Mouse (Mus musculus) hindbrain, embryonic 15.5 days (tissue): Measurements from ENCODE around the gene Top2a. TPM values are rescaled to one million over a fixed set of nuclear protein-coding genes. Genes with fewer than 3 reads are reported as not detected.

ENCODE experiments used
- ATAC-seq: fragments of 200-750 bp; cut with Nextera tagmentation; 2 replicates; pipeline ENCODE4 v1.8.0; 2017; ENCODE audit warnings: low read depth, moderate number of reproducible peaks, moderate TSS enrichment; ENCODE audit not compliant: low FRiP score
- H3K27ac ChIP-seq: fragments of 300-500 bp; sonication (generic); replicated peaks from 2 replicates; pipeline ENCODE4 v1.5.1; 2015; ENCODE audit warnings: mild to moderate bottlenecking, inconsistent platforms
- H3K27me3 ChIP-seq: fragments of 300-500 bp; sonication (generic); 2 replicates; pipeline ENCODE4 v1.6.1; 2015; ENCODE audit warnings: control low read depth, inconsistent platforms
- H3K36me3 ChIP-seq: fragments of 300-500 bp; sonication (generic); 2 replicates; pipeline ENCODE4 v1.6.1; 2015; ENCODE audit warnings: control low read depth, inconsistent platforms
- H3K4me1 ChIP-seq: fragments of 300-500 bp; sonication (generic); replicated peaks from 2 replicates; pipeline ENCODE4 v1.6.1; 2015; ENCODE audit warnings: control low read depth, inconsistent platforms
- H3K4me2 ChIP-seq: fragments of 300-500 bp; sonication (generic); 2 replicates; pipeline ENCODE4 v1.6.1; 2015; ENCODE audit warnings: moderate library complexity, mild to moderate bottlenecking, inconsistent platforms
- H3K4me3 ChIP-seq: fragments of 300-500 bp; sonication (generic); 2 replicates; pipeline ENCODE4 v1.5.1; 2015; ENCODE audit warnings: mild to moderate bottlenecking, inconsistent platforms
- H3K9ac ChIP-seq: fragments of 300-500 bp; sonication (generic); 2 replicates; pipeline ENCODE4 v1.6.1; 2015; ENCODE audit warnings: inconsistent platforms
- H3K9me3 ChIP-seq: fragments of 300-500 bp; sonication (generic); 2 replicates; pipeline ENCODE4 v1.6.1; 2016; ENCODE audit warnings: control low read depth, inconsistent platforms
- WGBS: fragments of 180-500 bp; shearing (Covaris S2); methylation state at CpG from one replicate; pipeline ENCODE4 v1.1.7; 2015; 5-methylcytosine and 5-hydroxymethylcytosine counted together
- polyA plus RNA-seq: library from polyadenylated mRNA; unstranded; fragments of >200 nt; fragmentation: Nextera tagmentation; extraction: Ambion mirVana; gene quantifications from 2 replicates; pipeline ENCODE4 v1.2.1, GENCODE M21; 2015

Top2a gene
- polyA plus RNA-seq, 1 experiment from 2014 or later = 43.7 TPM

GRCm38 (mm10) chr11:98979356-98979755 lies 44.6 kb downstream of the Top2a start:
- Histone ChIP-seq H3K4me1 (peaks cover 28% of the 10 kb centered on the region), H3K4me2 (no peak overlapping the region), H3K36me3 (no peaks in the 10 kb centered on the region), H3K27ac (no peak overlapping the region), H3K9ac (no peak overlapping the region), H3K9me3 (no peaks in the 10 kb centered on the region), H3K27me3 (no peaks in the 10 kb centered on the region), H3K4me3 (no peak overlapping the region)
- no peak for ATAC-seq
- 81% methylated on average over 5 of the region's 5 CpGs for WGBS

- no peak overlapping the region for H3K9ac ChIP-seq
- no peak overlapping the region for H3K4me2 ChIP-seq
- 52% methylated on average over 15 of the region's 15 CpGs for WGBS
- no peak for ATAC-seq
- no peaks in the 10 kb centered on the region for H3K27me3 ChIP-seq
- peaks cover 25% of the 10 kb centered on the region for H3K4me1 ChIP-seq
- H3K9me3 ChIP-seq = no peaks in the 10 kb centered on the region
- H3K27ac ChIP-seq = no peak overlapping the region
- no peaks in the 10 kb centered on the region for H3K36me3 ChIP-seq
- H3K4me3 ChIP-seq = no peak overlapping the region
These were observed 45.4 kb downstream of the Top2a start for GRCm38 (mm10) chr11:98978526-98979148.

GRCm38 (mm10) chr11:98974871-98975719 lies 48.9 kb downstream of the Top2a start:
- Histone ChIP-seq H3K9me3 (no peaks in the 10 kb centered on the region), H3K36me3 (peaks cover 9% of the 10 kb centered on the region), H3K27me3 (no peaks in the 10 kb centered on the region), H3K9ac (no peak overlapping the region), H3K4me3 (no peak overlapping the region), H3K27ac (no peak overlapping the region), H3K4me1 (peaks cover 16% of the 10 kb centered on the region), H3K4me2 (no peak overlapping the region)
- 46% methylated on average over 5 of the region's 5 CpGs for WGBS
- no peak for ATAC-seq

- Histone ChIP-seq H3K27ac (no peak overlapping the region), H3K9me3 (no peaks in the 10 kb centered on the region), H3K4me1 (peaks cover 25% of the 10 kb centered on the region), H3K4me2 (no peak overlapping the region), H3K4me3 (no peak overlapping the region), H3K9ac (no peak overlapping the region), H3K36me3 (peaks cover 9% of the 10 kb centered on the region), H3K27me3 (no peaks in the 10 kb centered on the region)
- WGBS = 78% methylated on average over 6 of the region's 6 CpGs
- no peak for ATAC-seq
These were observed 49.8 kb downstream of the Top2a start for GRCm38 (mm10) chr11:98974213-98974612.

GRCm38 (mm10) chr11:98973584-98973983 lies 50.4 kb downstream of the Top2a start:
- peaks cover 31% of the 10 kb centered on the region for H3K4me1 ChIP-seq
- H3K9me3 ChIP-seq = no peaks in the 10 kb centered on the region
- H3K36me3 ChIP-seq = peaks cover 9% of the 10 kb centered on the region
- no peak overlapping the region for H3K27ac ChIP-seq
- WGBS = 85% methylated on average over 14 of the region's 14 CpGs
- no peaks in the 10 kb centered on the region for H3K27me3 ChIP-seq
- H3K4me3 ChIP-seq = no peak overlapping the region
- H3K4me2 ChIP-seq = no peak overlapping the region
- no peak for ATAC-seq
- no peak overlapping the region for H3K9ac ChIP-seq

- H3K4me2 ChIP-seq = no peak overlapping the region
- no peaks in the 10 kb centered on the region for H3K9me3 ChIP-seq
- H3K27me3 ChIP-seq = no peaks in the 10 kb centered on the region
- 87% methylated on average over 9 of the region's 9 CpGs for WGBS
- no peak overlapping the region for H3K4me3 ChIP-seq
- no peak for ATAC-seq
- H3K4me1 ChIP-seq = peaks cover 38% of the 10 kb centered on the region
- H3K9ac ChIP-seq = no peak overlapping the region
- peaks cover 9% of the 10 kb centered on the region for H3K36me3 ChIP-seq
- no peak overlapping the region for H3K27ac ChIP-seq
These were observed 51.1 kb downstream of the Top2a start for GRCm38 (mm10) chr11:98972801-98973360.

GRCm38 (mm10) chr11:98972215-98972614 lies 51.8 kb downstream of the Top2a start:
- H3K27me3 ChIP-seq = no peaks in the 10 kb centered on the region
- WGBS = 57% methylated on average over 9 of the region's 9 CpGs
- no peaks in the 10 kb centered on the region for H3K9me3 ChIP-seq
- no peak overlapping the region for H3K27ac ChIP-seq
- H3K9ac ChIP-seq = no peak overlapping the region
- H3K36me3 ChIP-seq = peaks cover 9% of the 10 kb centered on the region
- no peak overlapping the region for H3K4me2 ChIP-seq
- H3K4me1 ChIP-seq = peaks cover 45% of the 10 kb centered on the region
- H3K4me3 ChIP-seq = no peak overlapping the region
- no peak for ATAC-seq

GRCm38 (mm10) chr11:98971316-98972031 lies 52.5 kb downstream of the Top2a start:
- ATAC-seq = no peak
- peaks cover 52% of the 10 kb centered on the region for H3K4me1 ChIP-seq
- no peaks in the 10 kb centered on the region for H3K9me3 ChIP-seq
- WGBS = 44% methylated on average over 23 of the region's 23 CpGs
- H3K4me2 ChIP-seq = no peak overlapping the region
- no peak overlapping the region for H3K4me3 ChIP-seq
- no peak overlapping the region for H3K9ac ChIP-seq
- peaks cover 9% of the 10 kb centered on the region for H3K36me3 ChIP-seq
- peak overlapping the region; percentile 85 for H3K27ac ChIP-seq
- no peaks in the 10 kb centered on the region for H3K27me3 ChIP-seq

GRCm38 (mm10) chr11:98970191-98970925 lies 53.6 kb downstream of the Top2a start:
- peaks cover 9% of the 10 kb centered on the region for H3K36me3 ChIP-seq
- peak overlapping the region; percentile 42 for H3K4me2 ChIP-seq
- peak overlapping the region; percentile 85 for H3K27ac ChIP-seq
- peaks cover 64% of the 10 kb centered on the region for H3K4me1 ChIP-seq
- no peak for ATAC-seq
- no peak overlapping the region for H3K4me3 ChIP-seq
- no peaks in the 10 kb centered on the region for H3K27me3 ChIP-seq
- 34% methylated on average over 29 of the region's 29 CpGs for WGBS
- H3K9me3 ChIP-seq = no peaks in the 10 kb centered on the region
- H3K9ac ChIP-seq = no peak overlapping the region

GRCm38 (mm10) chr11:98969496-98969927 lies 54.5 kb downstream of the Top2a start:
- H3K4me2 ChIP-seq = peak overlapping the region; percentile 42

More at GRCm38 (mm10) chr11:98969496-98969927, 54.5 kb downstream of the Top2a start:
- Histone ChIP-seq H3K36me3 (peaks cover 9% of the 10 kb centered on the region), H3K4me1 (peaks cover 72% of the 10 kb centered on the region), H3K27ac (peak overlapping the region; percentile 85), H3K9ac (peak overlapping the region; percentile 11; the same call in 1 of the 2 replicates), H3K9me3 (no peaks in the 10 kb centered on the region), H3K4me3 (no peak overlapping the region), H3K27me3 (no peaks in the 10 kb centered on the region)
- ATAC-seq = peak; percentile 37
- WGBS = 21% methylated on average over 17 of the region's 17 CpGs
